Mouse (Mus musculus) left cerebral cortex, adult 2 months (tissue): ENCODE results near the gene Sept7. TPM values are rescaled to one million over a fixed set of nuclear protein-coding genes. Genes with fewer than 3 reads are reported as not detected.
A peak's percentile ranks its signal among the peaks of the same experiment; 100 is the strongest.
"Not testable (repeated sequence)": the region's sequence is repeated elsewhere in the genome, so short reads cannot be mapped to it uniquely, and the experiment has no call there.

Experiments
- DNase-seq, 2 experiments: peaks; one replicate each; pipeline ENCODE4 v3.0.0; 2021 to 2022; ENCODE audit warnings: low spot score in 2 of 2, mixed read lengths in 1 of 2; ENCODE audit errors: extremely low spot score in 1 of 2
- H3K27ac ChIP-seq: fragments of 200-600 bp; 2 replicates; pipeline ENCODE4 v1.8.1; 2022
- H3K4me3 ChIP-seq: fragments of 200-600 bp; 2 replicates; pipeline ENCODE4 v1.8.1; 2022
- CTCF ChIP-seq: fragments of 200-600 bp; IDR thresholded peaks from 2 replicates; pipeline ENCODE4 v1.8.1; 2022; ENCODE audit warnings: antibody characterized with exemption, mild to moderate bottlenecking, moderate library complexity
- intact Hi-C: fragments of 180-260 bp; cut with DNase I; formaldehyde crosslinking; loops from one replicate; pipeline ENCODE4 v1.15.1; 2025
- total RNA-seq, 2 experiments: library from RNA; stranded (reverse); gene quantifications; 2 replicates each; pipeline ENCODE4 v1.2.3; 2021

The Sept7 gene
- total RNA-seq, 2 experiments from 2014 or later: 349 to 384 TPM

GRCm38 (mm10) chr9:25241065-25241464 lies 11.2 kb upstream of the Sept7 start:
- intact Hi-C loops: no loop called here
- DNase-seq: no peak
- H3K27ac ChIP-seq: peak overlapping the region; percentile 45; the same call in 1 of the 2 replicates
- TF ChIP-seq CTCF: no peak
- no peak overlapping the region for H3K4me3 ChIP-seq

- intact Hi-C loops, DNase-seq: not testable (repeated sequence)
- H3K27ac ChIP-seq: peak overlapping the region; percentile 45
Measured at GRCm38 (mm10) chr9:25241783-25242182, 10.5 kb upstream of the Sept7 start.

GRCm38 (mm10) chr9:25242266-25242665 lies 10.0 kb upstream of the Sept7 start:
- intact Hi-C loops: no loop called here
- H3K4me3 ChIP-seq: no peak overlapping the region
- peak overlapping the region; percentile 42; the same call in 1 of the 2 replicates for H3K27ac ChIP-seq
- TF ChIP-seq CTCF: no peak
- no peak for DNase-seq

More at GRCm38 (mm10) chr9:25241783-25242182, 10.5 kb upstream of the Sept7 start:
- not testable (repeated sequence) for H3K4me3 ChIP-seq

- intact Hi-C loops: no loop called here
- H3K4me3 ChIP-seq: no peak overlapping the region
- DNase-seq: no peak
- TF ChIP-seq CTCF: no peak
- H3K27ac ChIP-seq: peak overlapping the region; percentile 57; the same call in 1 of the 2 replicates
Measured at GRCm38 (mm10) chr9:25243926-25244657, 8.1 kb upstream of the Sept7 start.

GRCm38 (mm10) chr9:25245125-25245524 lies 7.1 kb upstream of the Sept7 start:
- no peak for TF ChIP-seq CTCF
- no peak for DNase-seq
- intact Hi-C loops: no loop called here
- Histone ChIP-seq H3K4me3 (no peak overlapping the region), H3K27ac (peak overlapping the region; percentile 16)

GRCm38 (mm10) chr9:25246508-25246907 lies 5.7 kb upstream of the Sept7 start:
- H3K27ac ChIP-seq: peak overlapping the region; percentile 67
- intact Hi-C loops: no loop called here
- no peak for DNase-seq
- TF ChIP-seq CTCF: no peak
- no peak overlapping the region for H3K4me3 ChIP-seq

GRCm38 (mm10) chr9:25251174-25251573 lies 1.1 kb upstream of the Sept7 start:
- intact Hi-C loops: no loop called here
- no peak for TF ChIP-seq CTCF
- peak overlapping the region; percentile 96 for H3K27ac ChIP-seq
- peak overlapping the region; percentile 90 for H3K4me3 ChIP-seq
- DNase-seq: no peak

- intact Hi-C loops: loop anchor here (1.0 to 2.0 kb wide), 3 partner anchors 43 to 100 kb away; partner anchors contain the start of gene Herpud2
- peak; percentile 90 for DNase-seq
- Histone ChIP-seq H3K4me3 (peak overlapping the region; percentile 90), H3K27ac (peak overlapping the region; percentile 96)
- TF ChIP-seq CTCF: no peak
Measured at GRCm38 (mm10) chr9:25251611-25252282, 492 bp upstream of the Sept7 start.

- H3K4me3 ChIP-seq: peak overlapping the region; percentile 90
- intact Hi-C loops: loop anchor here (1.0 to 2.0 kb wide), 3 partner anchors 45 to 102 kb away; partner anchors contain the start of gene Herpud2
- DNase-seq: peak; percentile 63 to 67
- peak overlapping the region; percentile 99 for H3K27ac ChIP-seq
- TF ChIP-seq CTCF: peak; percentile 52
Measured at GRCm38 (mm10) chr9:25252759-25253477, 679 bp downstream of the Sept7 start.

GRCm38 (mm10) chr9:25253478-25253824 lies 1.2 kb downstream of the Sept7 start:
- TF ChIP-seq CTCF: no peak
- intact Hi-C loops: loop anchor here (2.0 kb wide), 1 partner anchor 79 kb away; no protein-coding TSS in a partner anchor
- no peak for DNase-seq
- H3K4me3 ChIP-seq: peak overlapping the region; percentile 90
- H3K27ac ChIP-seq: peak overlapping the region; percentile 99

GRCm38 (mm10) chr9:25260411-25260810 lies 8.2 kb downstream of the Sept7 start:
- intact Hi-C loops: no loop called here
- TF ChIP-seq CTCF: no peak

GRCm38 (mm10) chr9:25260979-25261378 lies 8.7 kb downstream of the Sept7 start:
- no peak overlapping the region for H3K27ac ChIP-seq
- H3K4me3 ChIP-seq: no peak overlapping the region
- no peak for TF ChIP-seq CTCF
- no peak for DNase-seq
- intact Hi-C loops: no loop called here

More at GRCm38 (mm10) chr9:25260411-25260810, 8.2 kb downstream of the Sept7 start:
- H3K27ac ChIP-seq: no peak overlapping the region
- DNase-seq: no peak
- no peak overlapping the region for H3K4me3 ChIP-seq
